Mouse (Mus musculus) layer of hippocampus, postnatal 25 days (tissue): ENCODE data around the gene Stx1a. TPM values are rescaled to one million over a fixed set of nuclear protein-coding genes. Genes with fewer than 3 reads are reported as not detected.

Experiments used
- DNase-seq, 2 experiments: peaks; one replicate each; pipeline ENCODE4 v3.0.0; 2022; ENCODE audit warnings: mixed read lengths in 2 of 2, low spot score in 1 of 2; ENCODE audit errors: extremely low spot score in 1 of 2
- total RNA-seq, 2 experiments: library from RNA; stranded (reverse); gene quantifications; 2 replicates each; pipeline ENCODE4 v1.2.3; 2021

The Stx1a gene
- 100 to 1,000 TPM; 113 to 115 TPM for total RNA-seq

- DNase-seq, result peak; percentile 76 to 77
Measured at GRCm38 (mm10) chr5:135023344-135024173, at the start of gene Stx1a. Gene Stx1a, plus strand, starts transcription at chr5:135023482.

- DNase-seq, result no peak
Measured at GRCm38 (mm10) chr5:134973526-134973925, 49.8 kb upstream of the Stx1a start.

GRCm38 (mm10) chr5:134974294-134974693 lies 49.0 kb upstream of the Stx1a start:
- DNase-seq, result no peak

GRCm38 (mm10) chr5:134974921-134975320 lies 48.4 kb upstream of the Stx1a start:
- DNase-seq, result no peak

- DNase-seq, result no peak
Measured at GRCm38 (mm10) chr5:134976164-134976563, 47.1 kb upstream of the Stx1a start.

- no peak for DNase-seq
Measured at GRCm38 (mm10) chr5:134976577-134977250, 46.6 kb upstream of the Stx1a start.

- DNase-seq, result no peak
Measured at GRCm38 (mm10) chr5:134977837-134978236, 45.4 kb upstream of the Stx1a start.

GRCm38 (mm10) chr5:134981149-134981548 lies 42.1 kb upstream of the Stx1a start:
- DNase-seq, result no peak

GRCm38 (mm10) chr5:134983111-134983510 lies 40.2 kb upstream of the Stx1a start:
- DNase-seq, result no peak

GRCm38 (mm10) chr5:134983771-134984170 lies 39.5 kb upstream of the Stx1a start:
- DNase-seq, result no peak

- no peak for DNase-seq
Measured at GRCm38 (mm10) chr5:134985633-134986297, 37.5 kb upstream of the Stx1a start, which contains the start of gene Cldn3. Gene Cldn3, plus strand, starts transcription at chr5:134986214.

- DNase-seq, result peak in 1 of 2 experiments; percentile 13
Measured at GRCm38 (mm10) chr5:134986298-134987268, 36.7 kb upstream of the Stx1a start.

- DNase-seq, result no peak
Measured at GRCm38 (mm10) chr5:134989166-134989565, 34.1 kb upstream of the Stx1a start.

GRCm38 (mm10) chr5:134989741-134990140 lies 33.5 kb upstream of the Stx1a start:
- no peak for DNase-seq

GRCm38 (mm10) chr5:134992566-134992965 lies 30.7 kb upstream of the Stx1a start:
- DNase-seq, result no peak

GRCm38 (mm10) chr5:134998359-134998758 lies 24.9 kb upstream of the Stx1a start:
- DNase-seq, result no peak

- DNase-seq, result no peak
Measured at GRCm38 (mm10) chr5:134999797-135000196, 23.5 kb upstream of the Stx1a start.

GRCm38 (mm10) chr5:135000751-135001150 lies 22.5 kb upstream of the Stx1a start:
- DNase-seq, result no peak

- no peak for DNase-seq
Measured at GRCm38 (mm10) chr5:135001309-135001708, 22.0 kb upstream of the Stx1a start.

GRCm38 (mm10) chr5:135002151-135002550 lies 21.1 kb upstream of the Stx1a start:
- no peak for DNase-seq
